Mouse (Mus musculus): ENCODE measurements around the gene Sgf29. TPM values are rescaled to one million over a fixed set of nuclear protein-coding genes. Genes with fewer than 3 reads are reported as not detected.

Gene Sgf29
- polyA plus RNA-seq, 1 experiment from 2014 or later = 49.5 TPM

- ATAC-seq (peak; percentile 81), DNase-seq (ENCODE audit: low spot score) (peak; percentile 49)
- Histone ChIP-seq H3K27me3 (replicated peaks; ENCODE audit: insufficient read depth, low read length) (no peaks in the 10 kb centered on the region), H3K9ac (replicated peaks; ENCODE audit: low read depth) (no peak overlapping the region), H3K27ac (ENCODE audit: low read length) (peak overlapping the region; percentile 35; the same call in 1 of the 2 replicates), H3K9me3 (ENCODE audit: low read length) (no peaks in the 10 kb centered on the region), H3K36me3 (ENCODE audit: insufficient read depth, low read length) (no peaks in the 10 kb centered on the region), H3K4me3 (ENCODE audit: low read depth, low read length) (no peak overlapping the region), H3K4me2 (replicated peaks; ENCODE audit: low read depth, low read length) (no peak overlapping the region), H3K4me1 (ENCODE audit: insufficient read depth, low read depth, low read length) (peaks cover 5% of the 10 kb centered on the region; the same call in 1 of the 2 replicates)
- no peak for TF ChIP-seq CTCF (IDR thresholded peaks at IDR 0.05)
- no peak for TF ChIP-seq EP300 (IDR thresholded peaks at IDR 0.05)
- 36% methylated on average over 8 of the region's 8 CpGs for WGBS
These were observed 14.5 kb downstream of the Sgf29 start for GRCm38 (mm10) chr7:126663646-126664045.

- Histone ChIP-seq H3K9me3 (ENCODE audit: low read length) (no peaks in the 10 kb centered on the region), H3K4me1 (ENCODE audit: insufficient read depth, low read depth, low read length) (peaks cover 5% of the 10 kb centered on the region; the same call in 1 of the 2 replicates), H3K27ac (ENCODE audit: low read length) (no peak overlapping the region), H3K4me3 (ENCODE audit: low read depth, low read length) (no peak overlapping the region), H3K27me3 (replicated peaks; ENCODE audit: insufficient read depth, low read length) (no peaks in the 10 kb centered on the region), H3K4me2 (replicated peaks; ENCODE audit: low read depth, low read length) (no peak overlapping the region), H3K36me3 (ENCODE audit: insufficient read depth, low read length) (no peaks in the 10 kb centered on the region), H3K9ac (replicated peaks; ENCODE audit: low read depth) (no peak overlapping the region)
- DNase-seq (ENCODE audit: low spot score) (no peak), ATAC-seq (no peak)
- WGBS = 89% methylated on average over 3 of the region's 3 CpGs
- TF ChIP-seq CTCF (IDR thresholded peaks at IDR 0.05) = no peak
- no peak for TF ChIP-seq EP300 (IDR thresholded peaks at IDR 0.05)
These were observed 16.2 kb downstream of the Sgf29 start for GRCm38 (mm10) chr7:126665269-126665668.

GRCm38 (mm10) chr7:126667495-126668090 is 18.5 kb downstream of the Sgf29 start:
- no peak overlapping the region for H3K4me3 ChIP-seq (ENCODE audit: low read depth, low read length)
- TF ChIP-seq EP300 (IDR thresholded peaks at IDR 0.05) (no peak), CTCF (IDR thresholded peaks at IDR 0.05) (no peak)
- peak overlapping the region; percentile 81; the same call in 1 of the 2 replicates for H3K27ac ChIP-seq (ENCODE audit: low read length)
- no peak overlapping the region for H3K4me2 ChIP-seq (replicated peaks; ENCODE audit: low read depth, low read length)
- no peak for DNase-seq (ENCODE audit: low spot score)
- peaks cover 6% of the 10 kb centered on the region; the same call in 1 of the 2 replicates for H3K36me3 ChIP-seq (ENCODE audit: insufficient read depth, low read length)
- H3K4me1 ChIP-seq (ENCODE audit: insufficient read depth, low read depth, low read length) = peaks cover 5% of the 10 kb centered on the region; the same call in 1 of the 2 replicates
- H3K9me3 ChIP-seq (ENCODE audit: low read length) = no peaks in the 10 kb centered on the region
- no peak for ATAC-seq
- 78% methylated on average over 9 of the region's 9 CpGs for WGBS
- no peaks in the 10 kb centered on the region for H3K27me3 ChIP-seq (replicated peaks; ENCODE audit: insufficient read depth, low read length)
- H3K9ac ChIP-seq (replicated peaks; ENCODE audit: low read depth) = no peak overlapping the region

- Histone ChIP-seq H3K4me2 (replicated peaks; ENCODE audit: low read depth, low read length) (no peak overlapping the region), H3K9me3 (ENCODE audit: low read length) (no peaks in the 10 kb centered on the region), H3K27me3 (replicated peaks; ENCODE audit: insufficient read depth, low read length) (no peaks in the 10 kb centered on the region), H3K4me1 (ENCODE audit: insufficient read depth, low read depth, low read length) (no peaks in the 10 kb centered on the region; the same call in 1 of the 2 replicates), H3K36me3 (ENCODE audit: insufficient read depth, low read length) (peaks cover 6% of the 10 kb centered on the region; the same call in 1 of the 2 replicates), H3K4me3 (ENCODE audit: low read depth, low read length) (no peak overlapping the region), H3K9ac (replicated peaks; ENCODE audit: low read depth) (no peak overlapping the region), H3K27ac (ENCODE audit: low read length) (peak overlapping the region; percentile 81)
- 38% methylated on average over 5 of the region's 5 CpGs for WGBS
- DNase-seq (ENCODE audit: low spot score) = peak; percentile 57
- ATAC-seq = peak; percentile 50
- peak; percentile 71 for TF ChIP-seq EP300 (IDR thresholded peaks at IDR 0.05)
- TF ChIP-seq CTCF (IDR thresholded peaks at IDR 0.05) = no peak
These were observed 19.3 kb downstream of the Sgf29 start for GRCm38 (mm10) chr7:126668452-126668851.

GRCm38 (mm10) chr7:126670152-126670551 is 21.0 kb downstream of the Sgf29 start:
- Histone ChIP-seq H3K4me3 (ENCODE audit: low read depth, low read length) (no peak overlapping the region), H3K27ac (ENCODE audit: low read length) (peak overlapping the region; percentile 26; the same call in 1 of the 2 replicates), H3K4me2 (replicated peaks; ENCODE audit: low read depth, low read length) (no peak overlapping the region), H3K9me3 (ENCODE audit: low read length) (no peaks in the 10 kb centered on the region), H3K36me3 (ENCODE audit: insufficient read depth, low read length) (peaks cover 6% of the 10 kb centered on the region; the same call in 1 of the 2 replicates), H3K9ac (replicated peaks; ENCODE audit: low read depth) (no peak overlapping the region), H3K4me1 (ENCODE audit: insufficient read depth, low read depth, low read length) (peaks cover 4% of the 10 kb centered on the region; the same call in 1 of the 2 replicates), H3K27me3 (replicated peaks; ENCODE audit: insufficient read depth, low read length) (no peaks in the 10 kb centered on the region)
- DNase-seq (ENCODE audit: low spot score) (peak; percentile 67), ATAC-seq (peak; percentile 51)
- TF ChIP-seq CTCF (IDR thresholded peaks at IDR 0.05) (no peak), EP300 (IDR thresholded peaks at IDR 0.05) (0 out of 2 replicates have a peak, but pooled peaks have one; percentile 21)
- WGBS = 81% methylated on average over 3 of the region's 3 CpGs

- Histone ChIP-seq H3K27ac (ENCODE audit: low read length) (no peak overlapping the region), H3K9ac (replicated peaks; ENCODE audit: low read depth) (no peak overlapping the region), H3K4me1 (ENCODE audit: insufficient read depth, low read depth, low read length) (peaks cover 20% of the 10 kb centered on the region; the same call in 1 of the 2 replicates), H3K4me2 (replicated peaks; ENCODE audit: low read depth, low read length) (no peak overlapping the region), H3K4me3 (ENCODE audit: low read depth, low read length) (no peak overlapping the region), H3K27me3 (replicated peaks; ENCODE audit: insufficient read depth, low read length) (no peaks in the 10 kb centered on the region), H3K9me3 (ENCODE audit: low read length) (no peaks in the 10 kb centered on the region), H3K36me3 (ENCODE audit: insufficient read depth, low read length) (peaks cover 6% of the 10 kb centered on the region; the same call in 1 of the 2 replicates)
- TF ChIP-seq EP300 (IDR thresholded peaks at IDR 0.05) = no peak
- no peak for TF ChIP-seq CTCF (IDR thresholded peaks at IDR 0.05)
- DNase-seq (ENCODE audit: low spot score) = no peak
- ATAC-seq = no peak
- 95% methylated on average over 9 of the region's 9 CpGs for WGBS
These were observed 23.0 kb downstream of the Sgf29 start for GRCm38 (mm10) chr7:126672111-126672510.
